Mouse (Mus musculus): Measurements from ENCODE around the gene Parp3. TPM values are rescaled to one million over a fixed set of nuclear protein-coding genes. Genes with fewer than 3 reads are reported as not detected.

Parp3 gene
- polyA plus RNA-seq, 1 experiment from 2014 or later, result 5.8 TPM

- Histone ChIP-seq H3K9me3 (ENCODE audit: control insufficient read depth, low read length) (no peaks in the 10 kb centered on the region), H3K9ac (ENCODE audit: low read length) (no peak overlapping the region), H3K4me2 (replicated peaks; ENCODE audit: low read depth) (no peak overlapping the region), H3K27me3 (ENCODE audit: control insufficient read depth, insufficient read depth, low read length) (no peaks in the 10 kb centered on the region), H3K36me3 (ENCODE audit: control insufficient read depth, insufficient read depth, low read length) (no peaks in the 10 kb centered on the region), H3K27ac (replicated peaks) (no peak overlapping the region), H3K4me3 (ENCODE audit: low read depth, low read length) (no peak overlapping the region), H3K4me1 (replicated peaks; ENCODE audit: control insufficient read depth, insufficient read depth) (peaks cover 29% of the 10 kb centered on the region)
- DNase-seq (ENCODE audit: low spot score) (no peak), ATAC-seq (ENCODE audit: low FRiP score, low TSS enrichment) (no peak)
- 60% methylated on average over 2 of the region's 2 CpGs for WGBS
- TF ChIP-seq EP300 (optimal IDR thresholded peaks at IDR 0.05), result no peak
- no peak for TF ChIP-seq CTCF (IDR thresholded peaks at IDR 0.05; ENCODE audit: low read depth)
Measured at GRCm38 (mm10) chr9:106451899-106452298, 24.9 kb downstream of the Parp3 start.

DNA sequence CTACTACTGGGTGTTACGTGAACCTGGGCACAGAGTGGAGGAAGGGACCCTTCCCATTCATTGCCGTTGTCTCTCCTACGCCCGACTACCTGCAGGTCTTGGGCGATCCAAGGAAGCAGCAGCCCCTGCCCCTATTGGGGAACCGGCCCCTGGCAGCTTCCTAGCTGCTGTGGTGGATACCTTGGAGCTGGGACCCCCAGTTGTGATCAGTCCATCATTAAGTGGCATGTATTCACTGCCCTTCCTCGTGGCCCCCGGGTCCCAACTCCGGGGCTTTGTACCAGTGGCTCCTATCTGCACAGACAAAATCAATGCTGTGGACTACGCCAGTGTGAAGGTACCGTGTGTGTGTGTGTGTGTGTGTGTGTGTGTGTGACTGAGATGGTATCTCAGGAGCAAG lies 25.5 kb downstream of the Parp3 start:
- Histone ChIP-seq H3K27me3 (ENCODE audit: control insufficient read depth, insufficient read depth, low read length) (no peaks in the 10 kb centered on the region), H3K9me3 (ENCODE audit: control insufficient read depth, low read length) (no peaks in the 10 kb centered on the region), H3K4me2 (replicated peaks; ENCODE audit: low read depth) (no peak overlapping the region), H3K36me3 (ENCODE audit: control insufficient read depth, insufficient read depth, low read length) (no peaks in the 10 kb centered on the region), H3K4me1 (replicated peaks; ENCODE audit: control insufficient read depth, insufficient read depth) (peaks cover 28% of the 10 kb centered on the region), H3K4me3 (ENCODE audit: low read depth, low read length) (no peak overlapping the region), H3K27ac (replicated peaks) (no peak overlapping the region), H3K9ac (ENCODE audit: low read length) (no peak overlapping the region)
- 66% methylated on average over 11 of the region's 11 CpGs for WGBS
- TF ChIP-seq CTCF (IDR thresholded peaks at IDR 0.05; ENCODE audit: low read depth) (no peak), EP300 (optimal IDR thresholded peaks at IDR 0.05) (no peak)
- DNase-seq (ENCODE audit: low spot score), result no peak
- ATAC-seq (ENCODE audit: low FRiP score, low TSS enrichment), result no peak

DNA sequence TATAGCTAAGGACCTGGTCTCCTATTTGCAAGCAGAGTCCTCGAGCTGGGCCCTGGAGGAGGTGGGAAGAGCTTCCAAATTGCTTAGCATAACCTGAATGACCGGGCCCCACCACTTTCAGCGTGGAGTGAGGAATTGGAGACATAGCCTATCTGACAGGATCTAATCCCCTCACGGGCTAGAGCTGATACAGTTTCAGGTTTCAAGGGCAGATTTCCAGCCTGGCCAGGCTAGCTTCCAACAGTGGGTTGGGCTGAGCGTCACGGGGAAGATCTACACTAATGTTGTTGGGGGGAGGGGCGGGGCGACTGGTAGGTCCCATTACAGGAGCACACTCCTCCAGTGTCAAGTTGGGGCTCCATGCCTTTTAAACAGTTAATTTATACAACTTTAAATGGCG lies 26.1 kb downstream of the Parp3 start:
- peak overlapping the region; percentile 20 for H3K4me2 ChIP-seq (replicated peaks; ENCODE audit: low read depth)
- 6% methylated on average over 9 of the region's 9 CpGs for WGBS
- no peak for ATAC-seq (ENCODE audit: low FRiP score, low TSS enrichment)
- TF ChIP-seq EP300 (optimal IDR thresholded peaks at IDR 0.05) (no peak), CTCF (IDR thresholded peaks at IDR 0.05; ENCODE audit: low read depth) (no peak)
- H3K36me3 ChIP-seq (ENCODE audit: control insufficient read depth, insufficient read depth, low read length), result no peaks in the 10 kb centered on the region
- no peaks in the 10 kb centered on the region for H3K27me3 ChIP-seq (ENCODE audit: control insufficient read depth, insufficient read depth, low read length)
- peak; percentile 66 for DNase-seq (ENCODE audit: low spot score)
- H3K9me3 ChIP-seq (ENCODE audit: control insufficient read depth, low read length), result no peaks in the 10 kb centered on the region
- no peak overlapping the region for H3K4me3 ChIP-seq (ENCODE audit: low read depth, low read length)
- H3K4me1 ChIP-seq (replicated peaks; ENCODE audit: control insufficient read depth, insufficient read depth), result peaks cover 27% of the 10 kb centered on the region
- no peak overlapping the region for H3K27ac ChIP-seq (replicated peaks)
- H3K9ac ChIP-seq (ENCODE audit: low read length), result no peak overlapping the region

DNA sequence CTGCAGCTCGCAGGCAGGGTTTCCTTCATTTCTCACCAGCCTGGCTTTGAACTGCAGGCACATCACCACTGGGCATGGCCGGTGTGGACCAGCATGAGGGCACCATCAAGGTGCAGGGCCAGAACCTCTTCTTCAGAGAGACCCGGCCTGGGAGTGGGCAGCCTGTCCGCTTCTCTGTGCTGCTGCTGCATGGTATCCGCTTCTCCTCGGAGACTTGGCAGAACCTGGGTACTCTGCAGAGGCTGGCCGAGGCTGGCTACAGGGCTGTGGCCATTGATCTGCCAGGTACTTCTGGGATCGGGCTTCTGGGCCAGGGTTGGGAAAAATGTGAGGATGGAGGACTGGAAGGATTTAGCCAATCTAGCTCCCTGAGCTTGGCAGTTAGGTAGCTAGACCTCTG lies 26.8 kb downstream of the Parp3 start:
- WGBS, result 84% methylated on average over 8 of the region's 8 CpGs
- TF ChIP-seq EP300 (optimal IDR thresholded peaks at IDR 0.05) (no peak), CTCF (IDR thresholded peaks at IDR 0.05; ENCODE audit: low read depth) (no peak)
- H3K27ac ChIP-seq (replicated peaks), result 0 out of 2 replicates have a peak overlapping the region, but pooled peaks have one; percentile 30
- peaks cover 25% of the 10 kb centered on the region for H3K4me1 ChIP-seq (replicated peaks; ENCODE audit: control insufficient read depth, insufficient read depth)
- DNase-seq (ENCODE audit: low spot score) (no peak), ATAC-seq (ENCODE audit: low FRiP score, low TSS enrichment) (no peak)
- H3K27me3 ChIP-seq (ENCODE audit: control insufficient read depth, insufficient read depth, low read length), result no peaks in the 10 kb centered on the region
- H3K4me3 ChIP-seq (ENCODE audit: low read depth, low read length), result no peak overlapping the region
- H3K4me2 ChIP-seq (replicated peaks; ENCODE audit: low read depth), result no peak overlapping the region
- no peaks in the 10 kb centered on the region for H3K36me3 ChIP-seq (ENCODE audit: control insufficient read depth, insufficient read depth, low read length)
- no peak overlapping the region for H3K9ac ChIP-seq (ENCODE audit: low read length)
- H3K9me3 ChIP-seq (ENCODE audit: control insufficient read depth, low read length), result no peaks in the 10 kb centered on the region

DNA sequence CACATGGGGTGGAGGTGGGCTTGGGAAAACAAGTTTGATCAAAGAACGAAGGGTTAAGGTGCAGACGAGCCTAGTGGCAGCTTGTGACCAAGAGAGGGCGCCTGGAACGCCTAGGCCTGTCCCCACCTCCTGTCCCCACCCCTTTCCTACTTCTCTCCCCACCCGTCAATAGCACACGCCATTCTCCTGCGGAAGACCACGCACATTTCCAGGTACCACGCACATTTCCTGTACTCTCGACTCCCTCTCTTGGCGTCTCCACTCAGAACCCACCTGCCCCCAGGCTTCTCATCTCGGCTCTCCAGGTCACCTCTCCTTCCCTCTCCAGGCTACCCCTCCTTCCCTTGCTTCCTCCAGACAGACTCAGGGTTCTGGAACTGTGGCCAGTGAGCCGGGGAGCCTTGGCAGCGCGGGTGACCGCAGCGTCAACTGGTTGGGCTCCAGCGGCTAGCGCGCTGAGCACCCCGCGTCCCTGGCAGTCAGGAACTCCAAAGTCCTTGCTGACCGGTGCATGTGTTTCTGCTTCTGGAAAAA lies 28.2 kb downstream of the Parp3 start:
- peak; percentile 81 for TF ChIP-seq CTCF (IDR thresholded peaks at IDR 0.05; ENCODE audit: low read depth)
- TF ChIP-seq EP300 (optimal IDR thresholded peaks at IDR 0.05), result no peak

GRCm38 (mm10) chr9:106447951-106448350 lies 28.8 kb downstream of the Parp3 start:
- no peak for TF ChIP-seq EP300 (optimal IDR thresholded peaks at IDR 0.05)
- no peak for TF ChIP-seq CTCF (IDR thresholded peaks at IDR 0.05; ENCODE audit: low read depth)
- H3K27me3 ChIP-seq (ENCODE audit: control insufficient read depth, insufficient read depth, low read length), result no peaks in the 10 kb centered on the region
- WGBS, result 22% methylated on average over 9 of the region's 9 CpGs
- peak overlapping the region; percentile 78 for H3K27ac ChIP-seq (replicated peaks)
- H3K36me3 ChIP-seq (ENCODE audit: control insufficient read depth, insufficient read depth, low read length), result no peaks in the 10 kb centered on the region
- H3K9me3 ChIP-seq (ENCODE audit: control insufficient read depth, low read length), result no peaks in the 10 kb centered on the region
- ATAC-seq (ENCODE audit: low FRiP score, low TSS enrichment) (peak; percentile 3; the same call in 1 of the 2 replicates), DNase-seq (ENCODE audit: low spot score) (no peak)
- H3K4me1 ChIP-seq (replicated peaks; ENCODE audit: control insufficient read depth, insufficient read depth), result peaks cover 20% of the 10 kb centered on the region
- H3K4me3 ChIP-seq (ENCODE audit: low read depth, low read length), result peak overlapping the region; percentile 55
- peak overlapping the region; percentile 81 for H3K4me2 ChIP-seq (replicated peaks; ENCODE audit: low read depth)
- H3K9ac ChIP-seq (ENCODE audit: low read length), result 0 out of 2 replicates have a peak overlapping the region, but pooled peaks have one; percentile 32

More for the DNA sequence above, 28.2 kb downstream of the Parp3 start:
- peaks cover 21% of the 10 kb centered on the region for H3K4me1 ChIP-seq (replicated peaks; ENCODE audit: control insufficient read depth, insufficient read depth)
- ATAC-seq (ENCODE audit: low FRiP score, low TSS enrichment) (peak; percentile 49; the same call in 1 of the 2 replicates), DNase-seq (ENCODE audit: low spot score) (peak; percentile 80)
- H3K9me3 ChIP-seq (ENCODE audit: control insufficient read depth, low read length), result no peaks in the 10 kb centered on the region
- peak overlapping the region; percentile 55 for H3K4me3 ChIP-seq (ENCODE audit: low read depth, low read length)
- H3K27ac ChIP-seq (replicated peaks), result peak overlapping the region; percentile 78
- peak overlapping the region; percentile 81 for H3K4me2 ChIP-seq (replicated peaks; ENCODE audit: low read depth)
- no peaks in the 10 kb centered on the region for H3K27me3 ChIP-seq (ENCODE audit: control insufficient read depth, insufficient read depth, low read length)
- no peaks in the 10 kb centered on the region for H3K36me3 ChIP-seq (ENCODE audit: control insufficient read depth, insufficient read depth, low read length)
- WGBS, result 1% methylated on average over 23 of the region's 23 CpGs
- H3K9ac ChIP-seq (ENCODE audit: low read length), result peak overlapping the region; percentile 63
